Mouse (Mus musculus): ENCODE data around the gene Gm8300. TPM values are rescaled to one million over a fixed set of nuclear protein-coding genes. Genes with fewer than 3 reads are reported as not detected.

Gene Gm8300
- total and polyA plus RNA-seq, 3 experiments: 0.07 TPM; not detected in 2

DNA sequence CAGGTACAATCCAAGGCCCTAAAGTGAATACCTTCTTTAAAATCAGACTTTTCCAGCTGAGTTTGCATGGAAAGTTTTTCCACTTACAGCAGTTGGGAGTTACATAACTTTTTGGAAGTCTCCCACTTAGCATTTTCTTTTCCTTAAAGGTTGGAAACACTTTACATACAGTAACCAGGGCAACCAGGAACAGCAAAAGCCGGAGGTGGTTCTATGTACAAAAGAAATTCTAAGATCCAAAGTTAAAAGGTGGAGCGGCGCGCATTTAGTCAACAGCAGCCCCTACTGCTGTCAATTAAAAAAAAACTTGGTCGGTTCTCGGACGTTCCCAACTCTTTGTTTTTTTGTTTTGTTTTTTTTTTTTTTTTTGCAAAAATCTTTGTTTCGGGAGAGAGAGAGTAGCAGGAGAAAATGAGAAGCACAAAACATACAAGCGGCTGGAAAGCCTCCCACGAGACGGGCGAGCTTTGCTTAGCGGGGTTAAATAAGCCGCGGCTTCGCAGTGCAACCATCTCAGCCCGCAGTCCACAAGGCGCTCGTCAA, 42.6 kb upstream of the Gm8300 start:
- no peak for TF ChIP-seq MYB (IDR thresholded peaks at IDR 0.05; ENCODE audit: low read depth, low read length)
- peak; percentile 41; the same call in 1 of the 2 replicates for TF ChIP-seq MYC (IDR thresholded peaks at IDR 0.05; ENCODE audit: low read depth, low read length)
- TF ChIP-seq JUND (IDR thresholded peaks at IDR 0.05; ENCODE audit: low read depth, low read length): 0 out of 2 replicates have a peak, but pooled peaks have one; percentile 7
- peak; percentile 96 for TF ChIP-seq CHD1 (IDR thresholded peaks at IDR 0.05; ENCODE audit: low read depth, low read length)
- no peak for TF ChIP-seq KAT2A (conservative IDR thresholded peaks at IDR 0.05; ENCODE audit: low read depth, low read length)
- TF ChIP-seq MXI1 (IDR thresholded peaks at IDR 0.05; ENCODE audit: low read depth, low read length): peak; percentile 17; the same call in 1 of the 2 replicates
- no peak; the same call in 1 of the 2 replicates for TF ChIP-seq SMC3 (IDR thresholded peaks at IDR 0.05; ENCODE audit: low read depth, low read length)
- no peak for TF ChIP-seq CHD2 (IDR thresholded peaks at IDR 0.05; ENCODE audit: low read length)
- Histone ChIP-seq H3K36me3 (ENCODE audit: control insufficient read depth in 1 of 2, insufficient read depth in 2 of 2, low read length in 2 of 2) (peaks cover 15 to 23% of the 10 kb centered on the region in 2 experiments), H3K4me3 (ENCODE audit: control insufficient read depth in 1 of 2, insufficient read depth in 1 of 2, low read depth in 2 of 2, low read length in 2 of 2) (peak overlapping the region; percentile 68 to 93), H3K9ac (ENCODE audit: control insufficient read depth, low read depth, low read length, poor library complexity, severe bottlenecking) (peak overlapping the region; percentile 96), H3K4me1 (ENCODE audit: control insufficient read depth in 1 of 2, insufficient read depth in 2 of 2, low read length in 2 of 2) (peaks cover 0 to 7% of the 10 kb centered on the region in 2 experiments; a peak in 2 of 4 replicates), H3K27me3 (ENCODE audit: control insufficient read depth in 1 of 2, insufficient read depth in 2 of 2, low read length in 2 of 2) (no peaks in the 10 kb centered on the region), H3K9me3 (replicated peaks; ENCODE audit: insufficient read depth, low read length) (no peaks in the 10 kb centered on the region), H3K27ac (ENCODE audit: control insufficient read depth, low read depth, low read length) (peak overlapping the region; percentile 82), H3K79me2 (ENCODE audit: control insufficient read depth, insufficient read depth, low read length, poor library complexity) (peaks cover 35% of the 10 kb centered on the region)
- DNase-seq (ENCODE audit: low read depth, low spot score): peak; percentile 48

DNA sequence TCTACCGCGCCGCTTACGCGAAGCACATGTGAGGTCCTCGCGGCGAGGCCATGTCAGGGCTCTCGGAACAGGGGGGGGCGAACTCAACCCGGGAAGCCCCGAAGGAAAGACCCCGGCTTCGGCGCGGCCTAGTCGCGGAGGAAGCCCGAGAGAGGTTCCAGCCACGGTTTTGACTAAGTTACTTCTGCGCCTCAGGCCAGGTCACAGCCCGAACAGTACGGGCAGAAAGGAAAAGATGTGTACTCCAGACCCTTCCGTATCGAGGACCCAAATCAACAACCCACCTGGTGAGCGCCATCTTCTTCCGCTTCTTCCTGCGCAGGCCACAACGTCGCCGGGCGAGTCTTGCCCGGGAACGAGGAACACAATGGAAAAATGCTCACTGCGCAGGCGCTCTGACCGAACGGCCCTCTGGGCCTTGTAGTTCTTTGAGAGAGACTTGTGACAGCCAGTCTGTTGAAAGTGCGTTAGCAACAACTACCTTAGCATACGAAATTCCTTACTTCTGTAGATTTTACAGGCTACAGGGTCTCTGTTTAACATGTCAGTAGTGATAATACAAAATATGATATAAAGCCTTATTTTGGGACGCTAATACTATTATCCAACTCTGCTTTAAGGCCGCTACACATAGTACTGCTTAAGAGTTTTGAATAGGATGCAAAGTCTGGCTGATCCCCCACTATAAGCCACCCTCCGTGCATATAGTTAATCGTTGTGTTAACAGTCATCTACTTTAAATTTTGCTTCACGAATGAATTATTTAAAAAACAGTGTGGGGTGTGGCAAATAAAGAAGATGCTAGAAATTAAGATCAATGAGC, 41.9 kb upstream of the Gm8300 start, which contains the start of gene Snw1:
Snw1 (minus strand) TSS at position 311 of the 823 bp plus-strand sequence.
- Histone ChIP-seq H3K79me2 (ENCODE audit: control insufficient read depth, insufficient read depth, low read length, poor library complexity) (peaks cover 29% of the 10 kb centered on the region), H3K4me3 (ENCODE audit: control insufficient read depth in 1 of 2, insufficient read depth in 1 of 2, low read depth in 2 of 2, low read length in 2 of 2) (peak within 1 kb of the TSS; percentile 68 to 93), H3K36me3 (ENCODE audit: control insufficient read depth in 1 of 2, insufficient read depth in 2 of 2, low read length in 2 of 2) (peaks cover 12 to 20% of the 10 kb centered on the region in 2 experiments), H3K27ac (ENCODE audit: control insufficient read depth, low read depth, low read length) (peak within 1 kb of the TSS; percentile 82), H3K27me3 (ENCODE audit: control insufficient read depth in 1 of 2, insufficient read depth in 2 of 2, low read length in 2 of 2) (no peaks in the 10 kb centered on the region), H3K9me3 (replicated peaks; ENCODE audit: insufficient read depth, low read length) (no peaks in the 10 kb centered on the region), H3K4me1 (ENCODE audit: control insufficient read depth in 1 of 2, insufficient read depth in 2 of 2, low read length in 2 of 2) (peaks cover 0 to 7% of the 10 kb centered on the region in 2 experiments; a peak in 2 of 4 replicates), H3K9ac (ENCODE audit: control insufficient read depth, low read depth, low read length, poor library complexity, severe bottlenecking) (peak within 1 kb of the TSS; percentile 96)
- DNase-seq (ENCODE audit: low read depth, low spot score): peak; percentile 97
- peak; percentile 70; the same call in 1 of the 2 replicates for TF ChIP-seq MYC (IDR thresholded peaks at IDR 0.05; ENCODE audit: low read depth, low read length)
- peak; percentile 82 for TF ChIP-seq TBP (IDR thresholded peaks at IDR 0.05; ENCODE audit: low read depth, low read length)
- no peak for TF ChIP-seq MAZ (IDR thresholded peaks at IDR 0.05; ENCODE audit: low read depth, low read length)
- TF ChIP-seq MXI1 (IDR thresholded peaks at IDR 0.05; ENCODE audit: low read depth, low read length): peak; percentile 47
- TF ChIP-seq SMC3 (IDR thresholded peaks at IDR 0.05; ENCODE audit: low read depth, low read length): no peak
- TF ChIP-seq ZNF384 (IDR thresholded peaks at IDR 0.05; ENCODE audit: low read depth, low read length): no peak
- peak; percentile 38; the same call in 1 of the 2 replicates for TF ChIP-seq POLR2AphosphoS5 (IDR thresholded peaks at IDR 0.05; ENCODE audit: borderline replicate concordance, low read depth, low read length)
- TF ChIP-seq ZKSCAN1 (IDR thresholded peaks at IDR 0.05; ENCODE audit: low read depth, low read length): no peak
- no peak; a peak in 1 of 4 replicates for TF ChIP-seq EP300 (IDR thresholded peaks at IDR 0.05; ENCODE audit: low read depth in 1 of 2, low read length in 2 of 2)
- no peak for TF ChIP-seq CTCF (IDR thresholded peaks at IDR 0.05 in 2 of 3, conservative IDR thresholded peaks at IDR 0.05 in 1 of 3; ENCODE audit: control insufficient read depth in 1 of 3, insufficient read depth in 1 of 3, low read depth in 2 of 3, low read length in 3 of 3, poor library complexity in 1 of 3, severe bottlenecking in 1 of 3)
- TF ChIP-seq RAD21 (IDR thresholded peaks at IDR 0.05; ENCODE audit: low read depth, low read length): no peak; the same call in 1 of the 2 replicates
- TF ChIP-seq NRF1 (IDR thresholded peaks at IDR 0.05; ENCODE audit: insufficient read depth, low read depth, low read length, poor library complexity, severe bottlenecking): peak; percentile 96
- TF ChIP-seq ZMIZ1 (IDR thresholded peaks at IDR 0.05; ENCODE audit: low read depth, low read length): no peak
- peak; percentile 58 for TF ChIP-seq GATA1 (IDR thresholded peaks at IDR 0.05; ENCODE audit: low read depth, low read length)
- no peak for TF ChIP-seq TAL1 (IDR thresholded peaks at IDR 0.05; ENCODE audit: low read length)
- peak; percentile 95 for TF ChIP-seq ELF1 (IDR thresholded peaks at IDR 0.05; ENCODE audit: low read depth, low read length)
- TF ChIP-seq SIN3A (IDR thresholded peaks at IDR 0.05; ENCODE audit: low read length): peak; percentile 89
- no peak for TF ChIP-seq JUND (IDR thresholded peaks at IDR 0.05; ENCODE audit: low read depth, low read length)
- TF ChIP-seq MEF2A (IDR thresholded peaks at IDR 0.05; ENCODE audit: extremely low read depth, insufficient replicate concordance, low read depth, low read length, poor library complexity, severe bottlenecking): no peak
- TF ChIP-seq CHD1 (IDR thresholded peaks at IDR 0.05; ENCODE audit: low read depth, low read length): peak; percentile 96; the same call in 1 of the 2 replicates
- TF ChIP-seq CHD2 (IDR thresholded peaks at IDR 0.05; ENCODE audit: low read length): no peak
- TF ChIP-seq GABPA (IDR thresholded peaks at IDR 0.05; ENCODE audit: low read depth, low read length): no peak
- no peak for TF ChIP-seq BHLHE40 (IDR thresholded peaks at IDR 0.05; ENCODE audit: borderline replicate concordance, low read depth, low read length)
- TF ChIP-seq TCF12 (IDR thresholded peaks at IDR 0.05; ENCODE audit: low read depth, low read length): peak; percentile 75
- TF ChIP-seq E2F4 (IDR thresholded peaks at IDR 0.05; ENCODE audit: borderline replicate concordance, low read depth, low read length): peak; percentile 86
